Mouse (Mus musculus): ENCODE measurements around the gene Hccs. TPM values are rescaled to one million over a fixed set of nuclear protein-coding genes. Genes with fewer than 3 reads are reported as not detected.
A peak's percentile ranks its signal among the peaks of the same experiment; 100 is the strongest.

The Hccs gene
- total RNA-seq (2014; rRNA removed) (9.3 and 9.6 TPM in 2 replicates), polyA plus RNA-seq (2012; rRNA removed) (4.9 and 5.0 TPM in 2 replicates)

DNA sequence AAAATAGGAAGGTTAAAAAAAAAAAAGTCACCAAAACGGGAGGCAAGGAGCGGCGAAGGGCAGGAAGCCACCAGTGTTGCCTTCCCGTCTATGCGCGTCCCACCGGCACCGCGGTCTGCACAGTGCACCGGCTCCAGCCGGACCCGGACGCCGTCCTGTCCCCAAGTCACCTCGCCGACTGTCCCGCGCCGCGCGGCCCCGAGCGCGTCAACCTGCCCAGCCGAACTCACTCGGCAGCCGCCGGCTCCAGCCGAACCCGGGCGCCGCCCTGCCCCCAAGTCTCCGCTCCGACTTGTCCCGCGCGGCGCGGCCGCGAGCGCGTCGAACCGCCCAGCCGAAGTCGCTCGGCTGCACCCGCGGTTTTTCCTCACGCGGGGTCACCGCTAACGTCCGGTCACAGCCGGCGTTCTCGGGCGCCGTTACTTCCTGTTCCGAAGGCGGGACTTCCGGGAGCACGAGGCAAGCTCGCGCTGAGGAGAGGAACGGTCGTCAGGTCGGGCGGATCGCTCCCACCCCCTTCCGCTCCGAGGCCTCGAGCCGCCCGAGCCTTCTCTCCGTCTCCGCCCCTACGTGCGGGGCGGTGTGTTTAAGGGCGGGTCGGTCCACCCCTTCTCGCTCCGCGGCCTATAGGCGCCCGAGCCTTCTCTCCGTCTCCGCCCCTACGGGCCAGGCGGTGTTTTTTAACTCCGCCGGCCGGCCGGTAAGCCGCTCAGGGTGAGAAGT lies at the start of gene Hccs:
Hccs (minus strand) TSS at position 428 of the 723 bp plus-strand sequence.
- Histone ChIP-seq H3K9ac (ENCODE audit: low read depth, low read length) (peak within 1 kb of the TSS; percentile 72), H3K36me3 (ENCODE audit: control insufficient read depth, insufficient read depth, low read length) (peaks cover 7% of the 10 kb centered on the region), H3K27ac (replicated peaks; ENCODE audit: insufficient read depth, low read depth, low read length) (peak within 1 kb of the TSS; percentile 75), H3K79me2 (ENCODE audit: control insufficient read depth, insufficient read depth, low read length) (no peaks in the 10 kb centered on the region), H3K4me1 (ENCODE audit: control insufficient read depth, insufficient read depth, low read length) (no peaks in the 10 kb centered on the region; the same call in 1 of the 2 replicates), H3K27me3 (ENCODE audit: control insufficient read depth, insufficient read depth, low read length) (no peaks in the 10 kb centered on the region), H3K4me3 (ENCODE audit: insufficient read depth, low read depth, low read length) (peak within 1 kb of the TSS; percentile 77)
- under 1% methylated on average over 68 of the region's 97 CpGs for WGBS
- peak; percentile 82 for DNase-seq (ENCODE audit: extremely low read depth, low read depth, low spot score)
- TF ChIP-seq POLR2A (IDR thresholded peaks at IDR 0.05; ENCODE audit: extremely low read depth, insufficient read depth, low read length) (0 out of 2 replicates have a peak, but pooled peaks have one; percentile 24), CTCF (IDR thresholded peaks at IDR 0.05; ENCODE audit: low read depth, low read length) (no peak)

- no peak overlapping the region for H3K9ac ChIP-seq (ENCODE audit: low read depth, low read length)
These were observed 37.1 kb upstream of the Hccs start for GRCm38 (mm10) chrX:169357146-169357772.

GRCm38 (mm10) chrX:169338213-169338612 lies 18.0 kb upstream of the Hccs start:
- Histone ChIP-seq H3K4me3 (ENCODE audit: insufficient read depth, low read depth, low read length) (no peak overlapping the region), H3K27ac (replicated peaks; ENCODE audit: insufficient read depth, low read depth, low read length) (no peak overlapping the region), H3K4me1 (ENCODE audit: control insufficient read depth, insufficient read depth, low read length) (no peaks in the 10 kb centered on the region), H3K79me2 (ENCODE audit: control insufficient read depth, insufficient read depth, low read length) (no peaks in the 10 kb centered on the region), H3K27me3 (ENCODE audit: control insufficient read depth, insufficient read depth, low read length) (no peaks in the 10 kb centered on the region), H3K9ac (ENCODE audit: low read depth, low read length) (no peak overlapping the region), H3K36me3 (ENCODE audit: control insufficient read depth, insufficient read depth, low read length) (no peaks in the 10 kb centered on the region)
- DNase-seq (ENCODE audit: extremely low read depth, low read depth, low spot score), result no peak
- no peak for TF ChIP-seq POLR2A (IDR thresholded peaks at IDR 0.05; ENCODE audit: extremely low read depth, insufficient read depth, low read length)
- no peak for TF ChIP-seq CTCF (IDR thresholded peaks at IDR 0.05; ENCODE audit: low read depth, low read length)
- WGBS, result 83% methylated on average over 3 of the region's 3 CpGs

More at GRCm38 (mm10) chrX:169357146-169357772, 37.1 kb upstream of the Hccs start:
- DNase-seq (ENCODE audit: extremely low read depth, low read depth, low spot score), result no peak
- H3K4me1 ChIP-seq (ENCODE audit: control insufficient read depth, insufficient read depth, low read length), result no peaks in the 10 kb centered on the region
- no peaks in the 10 kb centered on the region for H3K36me3 ChIP-seq (ENCODE audit: control insufficient read depth, insufficient read depth, low read length)
- H3K4me3 ChIP-seq (ENCODE audit: insufficient read depth, low read depth, low read length), result no peak overlapping the region
- H3K27me3 ChIP-seq (ENCODE audit: control insufficient read depth, insufficient read depth, low read length), result no peaks in the 10 kb centered on the region
- no peak overlapping the region for H3K27ac ChIP-seq (replicated peaks; ENCODE audit: insufficient read depth, low read depth, low read length)
- 95% methylated on average over 4 of the region's 4 CpGs for WGBS
- H3K79me2 ChIP-seq (ENCODE audit: control insufficient read depth, insufficient read depth, low read length), result no peaks in the 10 kb centered on the region
- no peak for TF ChIP-seq POLR2A (IDR thresholded peaks at IDR 0.05; ENCODE audit: extremely low read depth, insufficient read depth, low read length)
- TF ChIP-seq CTCF (IDR thresholded peaks at IDR 0.05; ENCODE audit: low read depth, low read length), result no peak

GRCm38 (mm10) chrX:169337559-169337958 lies 17.4 kb upstream of the Hccs start:
- TF ChIP-seq CTCF (IDR thresholded peaks at IDR 0.05; ENCODE audit: low read depth, low read length) (no peak), POLR2A (IDR thresholded peaks at IDR 0.05; ENCODE audit: extremely low read depth, insufficient read depth, low read length) (no peak)
- Histone ChIP-seq H3K36me3 (ENCODE audit: control insufficient read depth, insufficient read depth, low read length) (no peaks in the 10 kb centered on the region), H3K27me3 (ENCODE audit: control insufficient read depth, insufficient read depth, low read length) (no peaks in the 10 kb centered on the region), H3K4me1 (ENCODE audit: control insufficient read depth, insufficient read depth, low read length) (no peaks in the 10 kb centered on the region), H3K4me3 (ENCODE audit: insufficient read depth, low read depth, low read length) (no peak overlapping the region), H3K79me2 (ENCODE audit: control insufficient read depth, insufficient read depth, low read length) (no peaks in the 10 kb centered on the region), H3K27ac (replicated peaks; ENCODE audit: insufficient read depth, low read depth, low read length) (no peak overlapping the region), H3K9ac (ENCODE audit: low read depth, low read length) (no peak overlapping the region)
- DNase-seq (ENCODE audit: extremely low read depth, low read depth, low spot score), result no peak

- H3K27ac ChIP-seq (replicated peaks; ENCODE audit: insufficient read depth, low read depth, low read length), result no peak overlapping the region
- no peak overlapping the region for H3K4me3 ChIP-seq (ENCODE audit: insufficient read depth, low read depth, low read length)
- H3K36me3 ChIP-seq (ENCODE audit: control insufficient read depth, insufficient read depth, low read length), result no peaks in the 10 kb centered on the region
- no peak overlapping the region for H3K9ac ChIP-seq (ENCODE audit: low read depth, low read length)
- TF ChIP-seq POLR2A (IDR thresholded peaks at IDR 0.05; ENCODE audit: extremely low read depth, insufficient read depth, low read length), result no peak
- no peak for TF ChIP-seq CTCF (IDR thresholded peaks at IDR 0.05; ENCODE audit: low read depth, low read length)
- no peaks in the 10 kb centered on the region for H3K27me3 ChIP-seq (ENCODE audit: control insufficient read depth, insufficient read depth, low read length)
- no peaks in the 10 kb centered on the region for H3K79me2 ChIP-seq (ENCODE audit: control insufficient read depth, insufficient read depth, low read length)
- H3K4me1 ChIP-seq (ENCODE audit: control insufficient read depth, insufficient read depth, low read length), result no peaks in the 10 kb centered on the region
- WGBS, result 48% methylated on average over 3 of the region's 3 CpGs
- peak; percentile 14 for DNase-seq (ENCODE audit: extremely low read depth, low read depth, low spot score)
These were observed 12.1 kb upstream of the Hccs start for GRCm38 (mm10) chrX:169332264-169332663.

Data from liver, adult 2 months (tissue).